Mouse (Mus musculus) forebrain, embryonic 11.5 days (tissue): ENCODE results near the gene Pdcd11. TPM values are rescaled to one million over a fixed set of nuclear protein-coding genes. Genes with fewer than 3 reads are reported as not detected.

Experiments
- ATAC-seq: fragments of 200-750 bp; cut with Nextera tagmentation; replicated peaks from 2 replicates; pipeline ENCODE4 v1.8.0; 2017; ENCODE audit warnings: moderate TSS enrichment; ENCODE audit not compliant: low FRiP score
- DNase-seq: peaks from one replicate; pipeline ENCODE4 v3.0.0-alpha.2; 2017; ENCODE audit warnings: low spot score
- H3K27ac ChIP-seq: fragments of 300-500 bp; sonication (generic); 2 replicates; pipeline ENCODE4 v1.5.1; 2014; ENCODE audit warnings: low read depth, low read length
- H3K27me3 ChIP-seq: fragments of 300-500 bp; sonication (generic); 2 replicates; pipeline ENCODE4 v1.6.1; 2014; ENCODE audit warnings: mild to moderate bottlenecking, low read length, mixed read lengths; ENCODE audit not compliant: control insufficient read depth, insufficient read depth
- H3K36me3 ChIP-seq: fragments of 300-500 bp; sonication (generic); 2 replicates; pipeline ENCODE4 v1.6.1; 2014; ENCODE audit warnings: mild to moderate bottlenecking, low read length, moderate library complexity, mixed read lengths; ENCODE audit not compliant: control insufficient read depth, insufficient read depth
- H3K4me1 ChIP-seq: fragments of 300-500 bp; sonication (generic); replicated peaks from 2 replicates; pipeline ENCODE4 v1.6.1; 2014; ENCODE audit warnings: low read length, mixed read lengths; ENCODE audit not compliant: control insufficient read depth, insufficient read depth
- H3K4me2 ChIP-seq: fragments of 300-500 bp; sonication (generic); 2 replicates; pipeline ENCODE4 v1.6.1; 2014; ENCODE audit warnings: low read depth, mild to moderate bottlenecking, low read length, moderate library complexity, mixed read lengths; ENCODE audit not compliant: severe bottlenecking
- H3K4me3 ChIP-seq: fragments of 300-500 bp; sonication (generic); 2 replicates; pipeline ENCODE4 v1.5.1; 2014; ENCODE audit warnings: low read depth, low read length
- H3K9ac ChIP-seq: fragments of 300-500 bp; sonication (generic); 2 replicates; pipeline ENCODE4 v1.6.1; 2014; ENCODE audit warnings: low read length
- H3K9me3 ChIP-seq: fragments of 300-500 bp; sonication (generic); 2 replicates; pipeline ENCODE4 v1.6.1; 2016; ENCODE audit warnings: low read length, mixed read lengths; ENCODE audit not compliant: control insufficient read depth
- WGBS: fragments of 180-500 bp; shearing (Covaris S2); extraction: QIAGEN DNeasy Blood & Tissue Kit; methylation state at CpG from one replicate; pipeline ENCODE4 v1.1.7; 2014; 5-methylcytosine and 5-hydroxymethylcytosine counted together
- polyA plus RNA-seq: library from polyadenylated mRNA; unstranded; fragments of >200 nt; fragmentation: Nextera tagmentation; extraction: Ambion mirVana; gene quantifications from 2 replicates; pipeline ENCODE4 v1.2.1, GENCODE M21; 2014

Gene Pdcd11
- 13.0 and 13.8 TPM in 2 replicates for polyA plus RNA-seq

GRCm38 (mm10) chr19:47090550-47091156 is at the start of gene Pdcd11, which contains the start of gene Usmg5:
TSS of gene Pdcd11 (plus strand) at chr19:47090768.
TSS of gene Usmg5 (minus strand) at chr19:47090647.
- DNase-seq (peak; percentile 97), ATAC-seq (peak; percentile 100)
- Histone ChIP-seq H3K27me3 (no peaks in the 10 kb centered on the region), H3K4me1 (no peaks in the 10 kb centered on the region; the same call in 1 of the 2 replicates), H3K4me2 (peak within 1 kb of the TSS; percentile 54), H3K9ac (peak within 1 kb of the TSS; percentile 93), H3K36me3 (no peaks in the 10 kb centered on the region; the same call in 1 of the 2 replicates), H3K27ac (0 out of 2 replicates have a peak within 1 kb of the TSS, but pooled peaks have one; percentile 46), H3K9me3 (no peaks in the 10 kb centered on the region), H3K4me3 (peak within 1 kb of the TSS; percentile 91)
- under 1% methylated on average over 56 of the region's 56 CpGs for WGBS

- H3K36me3 ChIP-seq = peaks cover 4% of the 10 kb centered on the region; the same call in 1 of the 2 replicates
- WGBS = 86% methylated on average over 3 of the region's 3 CpGs
- no peak overlapping the region for H3K27ac ChIP-seq
- no peak overlapping the region for H3K4me2 ChIP-seq
- no peaks in the 10 kb centered on the region for H3K27me3 ChIP-seq
- ATAC-seq (no peak), DNase-seq (no peak)
- no peak overlapping the region for H3K4me3 ChIP-seq
- no peaks in the 10 kb centered on the region for H3K9me3 ChIP-seq
- no peak overlapping the region for H3K9ac ChIP-seq
- no peaks in the 10 kb centered on the region for H3K4me1 ChIP-seq
Observed at GRCm38 (mm10) chr19:47043608-47044007, 47.0 kb upstream of the Pdcd11 start.

- H3K9ac ChIP-seq = no peak overlapping the region
- DNase-seq = no peak
- peaks cover 4% of the 10 kb centered on the region; the same call in 1 of the 2 replicates for H3K36me3 ChIP-seq
- H3K4me3 ChIP-seq = no peak overlapping the region
- 100% methylated on average over 1 of the region's 1 CpGs for WGBS
- H3K27me3 ChIP-seq = no peaks in the 10 kb centered on the region
- no peak overlapping the region for H3K4me2 ChIP-seq
- ATAC-seq = no peak
- peaks cover 8% of the 10 kb centered on the region; the same call in 1 of the 2 replicates for H3K4me1 ChIP-seq
- H3K9me3 ChIP-seq = no peaks in the 10 kb centered on the region
- no peak overlapping the region for H3K27ac ChIP-seq
Observed at GRCm38 (mm10) chr19:47046343-47046742, 44.2 kb upstream of the Pdcd11 start.

GRCm38 (mm10) chr19:47047236-47047833 is 43.2 kb upstream of the Pdcd11 start:
- Histone ChIP-seq H3K4me3 (no peak overlapping the region), H3K9me3 (no peaks in the 10 kb centered on the region), H3K27ac (no peak overlapping the region), H3K4me1 (peaks cover 8% of the 10 kb centered on the region; the same call in 1 of the 2 replicates), H3K4me2 (no peak overlapping the region), H3K27me3 (no peaks in the 10 kb centered on the region), H3K9ac (no peak overlapping the region), H3K36me3 (peaks cover 4% of the 10 kb centered on the region; the same call in 1 of the 2 replicates)
- ATAC-seq = no peak
- 84% methylated on average over 13 of the region's 13 CpGs for WGBS
- no peak for DNase-seq

- Histone ChIP-seq H3K9me3 (no peaks in the 10 kb centered on the region), H3K27ac (no peak overlapping the region), H3K36me3 (peaks cover 4% of the 10 kb centered on the region; the same call in 1 of the 2 replicates), H3K27me3 (no peaks in the 10 kb centered on the region), H3K4me2 (peak overlapping the region; percentile 72), H3K4me3 (peak overlapping the region; percentile 72; the same call in 1 of the 2 replicates), H3K4me1 (peaks cover 8% of the 10 kb centered on the region; the same call in 1 of the 2 replicates), H3K9ac (no peak overlapping the region)
- DNase-seq (no peak), ATAC-seq (no peak)
- WGBS = 73% methylated on average over 4 of the region's 4 CpGs
Observed at GRCm38 (mm10) chr19:47049061-47049460, 41.5 kb upstream of the Pdcd11 start.

- H3K4me3 ChIP-seq = peak overlapping the region; percentile 72
- H3K4me2 ChIP-seq = peak overlapping the region; percentile 72
- H3K9me3 ChIP-seq = no peaks in the 10 kb centered on the region
- H3K9ac ChIP-seq = peak overlapping the region; percentile 84
- H3K27me3 ChIP-seq = no peaks in the 10 kb centered on the region
- 8% methylated on average over 7 of the region's 7 CpGs for WGBS
- H3K4me1 ChIP-seq = peaks cover 8% of the 10 kb centered on the region; the same call in 1 of the 2 replicates
- ATAC-seq = peak; percentile 52; the same call in 1 of the 2 replicates
- H3K27ac ChIP-seq = peak overlapping the region; percentile 90
- no peak for DNase-seq
- H3K36me3 ChIP-seq = peaks cover 4% of the 10 kb centered on the region; the same call in 1 of the 2 replicates
Observed at GRCm38 (mm10) chr19:47049840-47050239, 40.7 kb upstream of the Pdcd11 start.

- peaks cover 8% of the 10 kb centered on the region; the same call in 1 of the 2 replicates for H3K4me1 ChIP-seq
- H3K9ac ChIP-seq = peak within 1 kb of the TSS; percentile 84
- H3K4me3 ChIP-seq = peak within 1 kb of the TSS; percentile 72
- peak within 1 kb of the TSS; percentile 90 for H3K27ac ChIP-seq
- DNase-seq (peak; percentile 90), ATAC-seq (peak; percentile 90)
- H3K27me3 ChIP-seq = no peaks in the 10 kb centered on the region
- WGBS = under 1% methylated on average over 75 of the region's 75 CpGs
- peak within 1 kb of the TSS; percentile 72 for H3K4me2 ChIP-seq
- H3K36me3 ChIP-seq = peaks cover 4% of the 10 kb centered on the region; the same call in 1 of the 2 replicates
- no peaks in the 10 kb centered on the region for H3K9me3 ChIP-seq
Observed at GRCm38 (mm10) chr19:47050271-47051032, 40.1 kb upstream of the Pdcd11 start, which contains the start of gene Pcgf6. TSS of gene Pcgf6 (minus strand) at chr19:47050906.

- Histone ChIP-seq H3K4me2 (no peak overlapping the region), H3K9ac (no peak overlapping the region), H3K27me3 (no peaks in the 10 kb centered on the region), H3K4me1 (peaks cover 8% of the 10 kb centered on the region; the same call in 1 of the 2 replicates), H3K4me3 (no peak overlapping the region), H3K9me3 (no peaks in the 10 kb centered on the region), H3K27ac (no peak overlapping the region), H3K36me3 (no peaks in the 10 kb centered on the region)
- 87% methylated on average over 4 of the region's 4 CpGs for WGBS
- ATAC-seq (no peak), DNase-seq (no peak)
Observed at GRCm38 (mm10) chr19:47052927-47053326, 37.6 kb upstream of the Pdcd11 start.
